Mouse (Mus musculus) B cell, adult 2 months (primary cell): ENCODE measurements around the gene Csnk1d.

Source experiments
- DNase-seq, 2 experiments: peaks; one replicate each; pipeline ENCODE4 v3.0.0; 2022

Csnk1d gene

DNA sequence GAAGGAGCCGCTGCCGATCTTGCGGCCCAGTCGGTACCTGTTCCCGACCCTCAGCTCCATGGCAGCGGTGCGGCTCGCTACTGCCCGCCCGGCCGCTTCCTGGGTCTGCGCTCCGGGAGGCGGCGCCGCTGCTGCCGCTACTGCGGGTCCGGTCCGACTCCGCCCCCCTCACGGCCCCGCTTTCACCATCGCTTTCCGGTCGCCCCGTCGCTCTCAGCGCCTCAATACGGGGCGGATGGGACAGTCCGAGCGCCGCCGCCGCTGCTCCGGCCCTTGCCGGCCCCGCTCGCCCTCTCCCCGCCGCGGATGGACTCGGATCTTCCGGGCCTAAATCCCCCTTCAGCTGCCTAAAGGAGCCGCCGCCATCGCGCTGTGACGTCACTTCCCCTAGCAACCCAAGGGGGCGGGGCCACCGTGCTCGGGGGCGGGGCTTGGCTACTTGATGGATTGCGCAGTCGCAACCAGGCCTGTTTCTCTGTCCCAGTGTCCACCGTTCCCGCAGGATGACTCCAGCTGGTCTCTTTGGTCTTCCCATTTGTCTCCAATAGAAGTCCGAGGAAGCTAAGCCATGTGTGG, at the start of gene Csnk1d:
Gene Csnk1d, minus strand, starts transcription at position 380 of the 576 bp plus-strand sequence.
- DNase-seq: peak; percentile 100

- no peak for DNase-seq
These were observed 48.2 kb upstream of the Csnk1d start, which contains the start of gene Cd7 for GRCm38 (mm10) chr11:121039302-121039701. TSS of gene Cd7 (minus strand) at chr11:121039418.

- DNase-seq: no peak
These were observed 47.5 kb upstream of the Csnk1d start for GRCm38 (mm10) chr11:121038366-121039240.

GRCm38 (mm10) chr11:121033118-121033517, 42.0 kb upstream of the Csnk1d start:
- DNase-seq: no peak

DNA sequence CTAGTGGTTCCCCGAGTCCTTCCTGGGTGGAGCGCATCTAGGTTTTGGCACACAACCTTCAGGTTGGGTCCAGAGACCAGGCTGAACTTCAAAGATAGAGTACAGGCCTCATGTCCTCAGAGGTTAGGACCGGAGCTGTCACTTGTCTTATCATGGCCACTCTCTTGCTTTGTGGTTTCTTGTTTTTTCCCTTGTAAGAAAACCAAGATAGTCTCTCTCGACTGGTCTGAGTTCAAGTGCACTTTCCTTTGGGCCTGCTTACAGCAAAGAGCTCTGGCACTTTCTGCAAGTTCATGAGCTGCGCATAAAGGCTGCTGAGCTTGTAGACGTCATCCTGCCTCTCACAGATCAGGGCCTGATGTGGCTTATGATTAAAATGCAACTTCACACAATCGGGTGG, 36.1 kb upstream of the Csnk1d start:
- no peak for DNase-seq

DNA sequence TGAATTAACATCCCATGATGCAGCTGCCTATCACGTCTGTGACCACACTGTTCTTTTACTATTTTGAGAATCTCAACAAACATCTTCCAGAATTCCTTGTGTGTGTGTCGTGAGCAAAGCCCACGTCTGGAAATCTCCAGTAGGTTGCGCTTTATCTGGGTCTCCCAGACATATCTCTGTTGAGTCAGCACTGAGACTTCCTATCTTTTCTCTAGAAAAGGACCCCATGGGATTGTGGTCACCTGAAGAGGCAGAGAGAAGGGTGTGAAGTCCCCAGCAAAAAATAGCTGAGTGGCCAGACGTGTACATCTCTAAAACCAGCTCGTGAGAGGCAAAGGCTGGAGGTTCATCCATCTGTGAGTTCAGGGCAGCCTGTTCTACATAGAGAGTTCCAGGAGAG, 33.0 kb upstream of the Csnk1d start:
- no peak for DNase-seq

DNA sequence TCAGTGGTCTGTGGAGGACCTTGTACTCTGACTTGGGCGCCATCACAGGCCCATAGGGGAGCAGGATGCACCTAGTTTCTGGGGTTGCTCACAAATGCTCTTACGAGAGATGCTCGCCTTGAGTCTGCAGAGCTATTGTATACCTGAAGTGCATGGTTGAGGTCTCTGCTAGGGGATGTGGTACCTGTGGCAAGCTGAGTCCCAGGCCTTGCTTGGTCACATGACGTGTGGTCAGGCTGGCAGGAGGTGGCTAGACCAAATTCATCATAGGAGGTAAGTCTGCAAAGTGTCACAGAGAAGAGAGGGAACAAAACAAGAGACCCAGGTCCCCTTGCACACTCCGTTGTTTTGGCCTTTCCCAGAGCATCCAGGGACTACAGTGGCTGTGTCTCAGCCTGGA, 28.4 kb upstream of the Csnk1d start:
- DNase-seq: no peak

- DNase-seq: peak; percentile 47 to 53
These were observed 26.6 kb upstream of the Csnk1d start for GRCm38 (mm10) chr11:121017703-121018102.

GRCm38 (mm10) chr11:121015472-121015871, 24.3 kb upstream of the Csnk1d start:
- DNase-seq: no peak

- no peak for DNase-seq
These were observed 23.8 kb upstream of the Csnk1d start for GRCm38 (mm10) chr11:121014896-121015300.

DNA sequence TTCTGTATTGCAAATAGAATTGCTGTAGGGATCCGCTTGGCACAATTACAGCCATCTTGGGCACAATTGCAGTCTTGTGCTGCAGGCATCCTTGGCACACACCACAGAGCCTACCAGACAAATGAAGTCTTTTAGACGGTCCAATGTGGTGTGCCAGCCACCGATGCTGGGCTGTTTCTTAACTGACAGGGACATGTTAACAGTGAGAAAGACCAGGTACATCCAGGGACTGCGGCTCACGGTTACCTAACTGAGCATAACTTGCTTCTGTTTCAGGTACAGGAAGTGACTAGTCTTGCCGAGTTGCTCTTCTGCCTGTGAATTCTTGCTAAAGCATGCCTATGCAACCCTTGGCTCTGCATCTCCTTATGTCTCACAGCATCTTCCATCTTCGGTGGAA, 22.5 kb upstream of the Csnk1d start:
- DNase-seq: no peak

DNA sequence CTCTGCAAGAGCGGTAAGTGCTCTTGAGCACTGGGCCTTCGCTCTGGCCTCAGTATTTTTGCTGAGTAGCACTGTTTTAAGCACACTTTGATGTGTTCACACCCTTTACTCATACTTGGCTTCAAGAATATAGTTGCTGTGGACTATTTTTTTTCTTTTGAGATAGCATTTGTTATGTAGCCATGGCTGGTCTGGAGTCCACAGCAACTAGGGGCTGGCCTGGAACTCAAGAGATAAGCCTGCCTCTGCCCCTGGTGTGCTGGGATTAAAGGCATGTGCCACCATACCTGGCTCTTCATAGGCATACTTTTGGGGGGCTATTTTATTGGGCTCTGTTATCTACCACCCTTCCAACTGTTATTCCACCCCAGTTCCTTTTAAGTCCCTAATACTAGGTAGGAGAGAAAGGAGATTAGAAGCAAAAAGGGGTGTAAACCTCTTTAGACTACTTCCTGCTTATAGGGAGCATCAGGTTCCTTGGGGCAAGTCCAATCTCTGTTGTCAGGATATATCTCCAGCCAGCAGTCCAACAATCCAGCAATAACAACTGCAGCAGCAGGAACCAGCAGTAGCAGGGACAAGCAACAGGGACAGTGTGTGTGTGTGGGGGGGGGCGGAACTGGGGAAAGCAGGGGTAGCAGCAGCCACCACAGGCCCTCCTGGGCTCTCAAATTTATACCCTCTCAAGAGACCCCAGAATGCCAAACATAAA, 19.1 kb upstream of the Csnk1d start:
- no peak for DNase-seq

- no peak for DNase-seq
These were observed 15.1 kb upstream of the Csnk1d start for GRCm38 (mm10) chr11:121006184-121006583.

DNA sequence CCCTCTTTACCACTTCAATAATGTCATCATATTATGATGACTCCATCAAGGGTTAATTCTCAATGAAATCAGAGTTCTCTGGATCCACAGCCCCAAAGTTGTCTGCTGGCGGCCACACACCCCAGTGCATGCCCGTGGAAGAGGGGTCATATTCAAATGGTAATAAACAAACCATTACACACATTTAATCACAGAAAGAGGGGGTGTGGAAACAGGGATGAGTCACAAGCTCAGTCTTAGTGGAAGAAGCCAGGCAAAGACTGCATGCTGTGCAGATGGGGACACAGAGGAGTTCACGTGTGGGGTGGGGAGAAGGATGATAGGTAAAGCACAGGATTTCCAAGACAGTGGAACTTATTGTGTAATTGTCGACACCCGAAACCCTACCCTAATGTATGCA, 13.2 kb upstream of the Csnk1d start:
- no peak for DNase-seq

GRCm38 (mm10) chr11:121001966-121002365, 10.8 kb upstream of the Csnk1d start:
- no peak for DNase-seq

- DNase-seq: no peak
These were observed 3.6 kb upstream of the Csnk1d start for GRCm38 (mm10) chr11:120994741-120995140.

GRCm38 (mm10) chr11:120993586-120993985, 2.5 kb upstream of the Csnk1d start:
- no peak for DNase-seq

DNA sequence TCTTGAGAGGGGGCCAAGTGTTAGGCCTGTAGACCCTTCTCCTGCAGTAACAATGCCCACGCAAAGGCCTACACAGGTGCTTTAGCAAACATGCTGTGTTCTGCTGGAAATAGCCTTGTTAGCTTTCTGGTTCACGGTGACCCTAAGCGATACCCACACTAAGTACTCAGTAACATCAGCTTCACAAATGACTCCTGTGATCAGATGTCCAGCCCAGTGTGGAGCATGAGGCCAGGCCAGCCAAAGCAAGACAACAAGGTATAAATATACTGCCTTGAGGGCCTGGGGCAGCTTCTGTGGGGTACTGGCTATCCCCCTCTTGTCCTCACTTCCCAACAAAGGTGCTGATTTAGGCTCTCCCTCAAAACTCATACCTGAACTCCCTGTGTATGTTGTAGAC, 1.9 kb upstream of the Csnk1d start:
- no peak for DNase-seq

GRCm38 (mm10) chr11:120991791-120992190, 661 bp upstream of the Csnk1d start:
- no peak for DNase-seq

- peak; percentile 46 to 49 for DNase-seq
These were observed 876 bp downstream of the Csnk1d start for GRCm38 (mm10) chr11:120990126-120990781.

GRCm38 (mm10) chr11:120989523-120989922, 1.6 kb downstream of the Csnk1d start:
- DNase-seq: peak; percentile 2 to 7

- DNase-seq: no peak
These were observed 2.7 kb downstream of the Csnk1d start for GRCm38 (mm10) chr11:120988410-120988809.

DNA sequence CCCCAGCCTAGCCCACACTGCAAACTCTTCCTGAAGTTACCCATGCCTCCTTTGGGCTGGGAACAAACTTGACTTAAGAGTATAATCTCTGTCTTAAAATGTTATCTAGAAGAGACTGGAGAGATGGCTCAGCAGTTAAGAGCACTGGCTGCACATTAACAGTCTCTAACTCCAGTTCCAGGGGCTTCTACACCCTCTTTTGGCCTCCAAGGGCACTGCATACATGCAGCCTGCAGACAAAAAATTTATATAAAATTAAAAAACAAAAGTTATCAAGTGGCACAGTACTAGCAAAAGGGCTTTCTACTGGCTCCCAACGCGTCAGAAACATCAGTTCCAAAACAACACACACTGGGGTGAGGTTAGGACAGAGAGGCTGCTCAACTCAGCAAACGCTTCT, 3.5 kb downstream of the Csnk1d start:
- DNase-seq: peak; percentile 34 to 37
